Mouse (Mus musculus): Measurements from ENCODE around the gene Trap1. TPM values are rescaled to one million over a fixed set of nuclear protein-coding genes. Genes with fewer than 3 reads are reported as not detected.

Gene Trap1
- polyA plus RNA-seq, 1 experiment from 2014 or later, result 62.8 TPM

GRCm38 (mm10) chr16:4074836-4075235 is 2.8 kb downstream of the Trap1 start:
- Histone ChIP-seq H3K4me2 (replicated peaks) (no peak overlapping the region), H3K27me3 (no peaks in the 10 kb centered on the region), H3K27ac (replicated peaks) (no peak overlapping the region), H3K4me3 (no peak overlapping the region), H3K9ac (replicated peaks) (no peak overlapping the region), H3K36me3 (no peaks in the 10 kb centered on the region), H3K9me3 (no peaks in the 10 kb centered on the region), H3K4me1 (peaks cover 11% of the 10 kb centered on the region)
- ATAC-seq (ENCODE audit: low FRiP score, low read depth), result no peak
- WGBS, result 84% methylated on average over 3 of the region's 3 CpGs

DNA sequence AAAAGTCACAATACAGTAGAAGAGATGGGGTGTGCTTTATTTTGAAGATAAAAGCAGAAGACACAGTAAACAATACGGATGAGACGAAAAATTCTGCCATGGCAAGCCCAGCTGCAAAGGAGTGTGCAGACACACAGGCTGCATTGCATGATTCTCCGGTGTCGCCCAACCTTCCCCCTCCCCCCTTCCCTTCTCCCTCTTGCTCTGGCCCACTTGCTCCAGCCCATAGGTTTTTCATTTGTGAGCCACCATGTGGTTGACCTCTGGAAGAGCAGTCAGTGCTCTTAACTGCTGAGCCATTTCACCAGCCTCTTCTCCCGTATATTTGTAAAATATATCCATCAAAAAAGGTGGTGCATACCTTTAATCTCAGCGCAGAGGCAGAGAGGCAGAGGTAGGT is 3.3 kb downstream of the Trap1 start:
- Histone ChIP-seq H3K36me3 (0 out of 2 replicates have a peak, but pooled peaks cover 1% of the 10 kb centered on the region), H3K4me2 (replicated peaks) (no peak overlapping the region), H3K9ac (replicated peaks) (no peak overlapping the region), H3K27ac (replicated peaks) (no peak overlapping the region), H3K9me3 (no peaks in the 10 kb centered on the region), H3K27me3 (no peaks in the 10 kb centered on the region), H3K4me1 (peaks cover 11% of the 10 kb centered on the region), H3K4me3 (no peak overlapping the region)
- 75% methylated on average over 6 of the region's 6 CpGs for WGBS
- ATAC-seq (ENCODE audit: low FRiP score, low read depth), result no peak

DNA sequence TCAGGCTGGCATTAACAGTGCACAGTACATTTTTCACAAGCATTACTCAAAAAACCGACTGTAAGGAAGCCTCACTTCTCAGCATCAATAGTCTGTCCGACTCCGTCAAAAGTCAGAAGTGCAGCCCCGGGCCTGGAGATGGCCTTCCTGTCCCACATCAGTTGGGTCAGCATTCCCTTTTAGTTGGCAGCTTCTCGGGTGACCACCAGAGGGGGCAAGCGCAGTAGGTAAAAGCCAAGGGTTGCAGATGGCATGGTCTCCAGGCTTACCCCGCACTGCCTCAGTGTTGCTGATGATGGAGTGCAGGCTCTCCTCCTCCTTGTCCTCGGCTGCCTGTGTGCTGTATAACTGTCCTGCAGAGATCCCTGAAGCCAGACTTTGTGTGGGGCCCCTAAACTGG is 9.0 kb downstream of the Trap1 start:
- H3K36me3 ChIP-seq, result peaks cover 51% of the 10 kb centered on the region
- H3K9ac ChIP-seq (replicated peaks), result no peak overlapping the region
- WGBS, result 63% methylated on average over 8 of the region's 8 CpGs
- H3K4me1 ChIP-seq, result no peaks in the 10 kb centered on the region
- H3K4me3 ChIP-seq, result no peak overlapping the region
- no peak overlapping the region for H3K27ac ChIP-seq (replicated peaks)
- H3K27me3 ChIP-seq, result no peaks in the 10 kb centered on the region
- H3K4me2 ChIP-seq (replicated peaks), result no peak overlapping the region
- H3K9me3 ChIP-seq, result no peaks in the 10 kb centered on the region
- no peak for ATAC-seq (ENCODE audit: low FRiP score, low read depth)

DNA sequence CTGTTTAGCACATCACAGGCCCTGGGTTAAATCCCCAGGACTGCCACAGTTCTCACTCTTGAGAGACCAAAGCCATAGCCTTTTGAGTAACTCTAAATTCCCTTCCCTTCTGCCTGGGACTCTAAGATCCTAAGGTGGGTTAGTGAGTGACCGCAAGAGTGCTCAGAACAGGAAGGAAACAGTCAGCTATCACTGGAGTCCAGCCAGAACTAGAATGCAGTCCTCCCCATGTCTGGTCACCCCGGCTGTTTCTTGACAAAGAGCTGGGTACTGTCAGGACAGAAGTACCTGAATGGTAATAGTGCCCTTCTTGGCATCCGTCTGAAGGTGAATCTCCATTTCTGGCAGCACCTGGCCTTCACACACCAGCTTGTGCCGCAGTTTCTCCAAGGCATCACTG is 12.7 kb downstream of the Trap1 start:
- WGBS, result 95% methylated on average over 4 of the region's 4 CpGs
- H3K4me1 ChIP-seq, result no peaks in the 10 kb centered on the region
- H3K9me3 ChIP-seq, result no peaks in the 10 kb centered on the region
- no peak overlapping the region for H3K9ac ChIP-seq (replicated peaks)
- peaks cover 85% of the 10 kb centered on the region for H3K36me3 ChIP-seq
- H3K4me3 ChIP-seq, result no peak overlapping the region
- no peaks in the 10 kb centered on the region for H3K27me3 ChIP-seq
- no peak overlapping the region for H3K27ac ChIP-seq (replicated peaks)
- H3K4me2 ChIP-seq (replicated peaks), result no peak overlapping the region
- no peak for ATAC-seq (ENCODE audit: low FRiP score, low read depth)

DNA sequence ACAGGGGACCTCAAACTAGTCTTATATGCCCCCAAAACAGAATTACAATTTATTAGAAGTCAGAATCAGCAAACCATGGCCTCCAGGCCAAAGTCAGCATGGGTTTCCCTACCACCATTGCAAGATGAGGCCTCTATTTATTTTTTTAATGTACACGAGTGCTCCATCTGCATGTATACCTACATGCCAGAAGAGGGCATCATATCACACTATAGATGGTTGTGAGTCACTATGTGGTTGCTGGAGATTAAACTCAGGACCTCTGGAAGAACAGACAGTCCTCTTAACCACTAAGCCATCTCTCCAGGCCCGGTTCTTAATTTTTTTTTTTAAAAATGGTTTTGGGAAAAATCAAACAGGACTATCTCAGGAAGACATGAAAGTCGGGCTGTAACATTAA is 23.8 kb downstream of the Trap1 start:
- 87% methylated on average over 3 of the region's 3 CpGs for WGBS
- H3K4me1 ChIP-seq, result no peaks in the 10 kb centered on the region
- H3K9ac ChIP-seq (replicated peaks), result no peak overlapping the region
- ATAC-seq (ENCODE audit: low FRiP score, low read depth), result no peak
- no peaks in the 10 kb centered on the region for H3K9me3 ChIP-seq
- H3K4me3 ChIP-seq, result no peak overlapping the region
- H3K4me2 ChIP-seq (replicated peaks), result no peak overlapping the region
- H3K36me3 ChIP-seq, result peaks cover 75% of the 10 kb centered on the region
- no peak overlapping the region for H3K27ac ChIP-seq (replicated peaks)
- no peaks in the 10 kb centered on the region for H3K27me3 ChIP-seq

- WGBS, result 91% methylated on average over 4 of the region's 4 CpGs
- H3K36me3 ChIP-seq, result peaks cover 69% of the 10 kb centered on the region
Measured at GRCm38 (mm10) chr16:4052601-4053000, 25.0 kb downstream of the Trap1 start.

GRCm38 (mm10) chr16:4045524-4045923 is 32.1 kb downstream of the Trap1 start:
- ATAC-seq (ENCODE audit: low FRiP score, low read depth), result no peak
- Histone ChIP-seq H3K4me2 (replicated peaks) (no peak overlapping the region), H3K9me3 (no peaks in the 10 kb centered on the region), H3K27me3 (no peaks in the 10 kb centered on the region), H3K36me3 (peaks cover 63% of the 10 kb centered on the region), H3K9ac (replicated peaks) (no peak overlapping the region), H3K4me1 (no peaks in the 10 kb centered on the region), H3K27ac (replicated peaks) (no peak overlapping the region), H3K4me3 (no peak overlapping the region)
- 81% methylated on average over 4 of the region's 4 CpGs for WGBS

More at GRCm38 (mm10) chr16:4052601-4053000, 25.0 kb downstream of the Trap1 start:
- H3K27me3 ChIP-seq, result no peaks in the 10 kb centered on the region
- H3K9ac ChIP-seq (replicated peaks), result no peak overlapping the region
- no peak overlapping the region for H3K4me2 ChIP-seq (replicated peaks)
- no peak overlapping the region for H3K4me3 ChIP-seq
- H3K4me1 ChIP-seq, result no peaks in the 10 kb centered on the region
- no peak overlapping the region for H3K27ac ChIP-seq (replicated peaks)
- no peak for ATAC-seq (ENCODE audit: low FRiP score, low read depth)
- no peaks in the 10 kb centered on the region for H3K9me3 ChIP-seq

DNA sequence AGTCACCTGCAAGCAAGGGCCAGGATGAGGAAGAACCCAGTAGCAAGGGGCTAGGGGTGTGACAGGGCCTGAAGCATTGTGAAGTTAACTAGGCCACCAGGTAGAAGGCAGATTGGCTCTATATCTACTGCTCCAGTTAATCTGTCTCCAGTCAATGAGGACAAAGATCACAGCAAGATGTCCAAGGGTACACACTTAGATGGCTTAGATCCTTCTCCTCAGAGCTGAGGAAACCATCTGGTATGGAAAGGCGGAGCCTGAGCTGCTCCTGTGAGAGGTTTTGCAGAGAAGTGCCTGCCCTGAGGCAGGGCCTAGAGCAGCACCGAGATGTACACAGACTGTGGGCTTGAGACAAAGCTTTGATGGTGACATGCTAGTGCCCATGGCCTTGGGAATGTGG is 33.5 kb downstream of the Trap1 start:
- no peak overlapping the region for H3K4me2 ChIP-seq (replicated peaks)
- no peak overlapping the region for H3K4me3 ChIP-seq
- H3K4me1 ChIP-seq, result no peaks in the 10 kb centered on the region
- H3K27me3 ChIP-seq, result no peaks in the 10 kb centered on the region
- H3K9ac ChIP-seq (replicated peaks), result no peak overlapping the region
- H3K27ac ChIP-seq (replicated peaks), result no peak overlapping the region
- peaks cover 66% of the 10 kb centered on the region for H3K36me3 ChIP-seq
- no peak for ATAC-seq (ENCODE audit: low FRiP score, low read depth)
- no peaks in the 10 kb centered on the region for H3K9me3 ChIP-seq
- 93% methylated on average over 2 of the region's 2 CpGs for WGBS

- H3K9ac ChIP-seq (replicated peaks), result no peak overlapping the region
- WGBS, result 93% methylated on average over 4 of the region's 4 CpGs
- no peak overlapping the region for H3K4me2 ChIP-seq (replicated peaks)
- peaks cover 73% of the 10 kb centered on the region for H3K36me3 ChIP-seq
- no peak overlapping the region for H3K27ac ChIP-seq (replicated peaks)
- no peaks in the 10 kb centered on the region for H3K27me3 ChIP-seq
- no peaks in the 10 kb centered on the region for H3K9me3 ChIP-seq
- H3K4me1 ChIP-seq, result no peaks in the 10 kb centered on the region
- ATAC-seq (ENCODE audit: low FRiP score, low read depth), result no peak
- no peak overlapping the region for H3K4me3 ChIP-seq
Measured at GRCm38 (mm10) chr16:4041646-4042045, 36.0 kb downstream of the Trap1 start.

DNA sequence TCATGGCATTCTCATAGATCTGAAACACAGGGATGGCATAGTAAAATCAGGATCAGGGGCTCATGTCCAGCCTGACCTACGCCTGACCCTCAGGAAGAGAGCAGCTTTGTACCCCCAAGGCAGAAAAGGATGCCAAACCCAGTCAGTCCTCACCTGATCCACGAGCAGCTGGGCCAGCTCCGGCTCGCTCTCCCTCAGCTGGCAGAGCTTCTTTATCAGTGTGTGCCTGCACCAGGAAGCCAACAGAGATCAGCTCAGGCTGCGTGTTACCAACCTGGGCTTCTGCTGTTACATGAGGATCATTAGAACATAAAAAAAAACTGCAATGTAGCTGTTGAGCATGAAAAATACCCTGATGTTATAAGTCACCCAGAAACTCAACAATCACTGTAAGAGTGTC is 37.4 kb downstream of the Trap1 start:
- peaks cover 64% of the 10 kb centered on the region for H3K36me3 ChIP-seq
- ATAC-seq (ENCODE audit: low FRiP score, low read depth), result no peak
- no peaks in the 10 kb centered on the region for H3K27me3 ChIP-seq
- H3K4me1 ChIP-seq, result no peaks in the 10 kb centered on the region
- WGBS, result 89% methylated on average over 5 of the region's 5 CpGs
- H3K9ac ChIP-seq (replicated peaks), result no peak overlapping the region
- H3K27ac ChIP-seq (replicated peaks), result no peak overlapping the region
- H3K4me2 ChIP-seq (replicated peaks), result no peak overlapping the region
- no peak overlapping the region for H3K4me3 ChIP-seq
- no peaks in the 10 kb centered on the region for H3K9me3 ChIP-seq

- Histone ChIP-seq H3K36me3 (peaks cover 45% of the 10 kb centered on the region), H3K27ac (replicated peaks) (no peak overlapping the region), H3K4me2 (replicated peaks) (no peak overlapping the region), H3K9ac (replicated peaks) (no peak overlapping the region), H3K9me3 (no peaks in the 10 kb centered on the region), H3K4me3 (no peak overlapping the region), H3K27me3 (no peaks in the 10 kb centered on the region), H3K4me1 (no peaks in the 10 kb centered on the region; the same call in 1 of the 2 replicates)
- WGBS, result 93% methylated on average over 7 of the region's 7 CpGs
- ATAC-seq (ENCODE audit: low FRiP score, low read depth), result no peak
Measured at GRCm38 (mm10) chr16:4037690-4038089, 39.9 kb downstream of the Trap1 start.

GRCm38 (mm10) chr16:4036807-4037206 is 40.8 kb downstream of the Trap1 start, which contains the start of gene Dnase1:
Dnase1 (plus strand) TSS chr16:4036942.
- no peak for ATAC-seq (ENCODE audit: low FRiP score, low read depth)
- no peak within 1 kb of the TSS for H3K4me3 ChIP-seq
- H3K4me1 ChIP-seq, result no peaks in the 10 kb centered on the region; the same call in 1 of the 2 replicates
- peaks cover 45% of the 10 kb centered on the region for H3K36me3 ChIP-seq
- H3K4me2 ChIP-seq (replicated peaks), result no peak within 1 kb of the TSS
- WGBS, result 92% methylated on average over 5 of the region's 5 CpGs
- no peak within 1 kb of the TSS for H3K27ac ChIP-seq (replicated peaks)
- H3K27me3 ChIP-seq, result no peaks in the 10 kb centered on the region
- H3K9ac ChIP-seq (replicated peaks), result no peak within 1 kb of the TSS
- H3K9me3 ChIP-seq, result no peaks in the 10 kb centered on the region

GRCm38 (mm10) chr16:4035575-4035974 is 42.1 kb downstream of the Trap1 start:
- H3K36me3 ChIP-seq, result peaks cover 42% of the 10 kb centered on the region
- no peaks in the 10 kb centered on the region for H3K27me3 ChIP-seq
- H3K27ac ChIP-seq (replicated peaks), result no peak overlapping the region
- H3K9me3 ChIP-seq, result no peaks in the 10 kb centered on the region
- no peak overlapping the region for H3K9ac ChIP-seq (replicated peaks)
- H3K4me2 ChIP-seq (replicated peaks), result no peak overlapping the region
- H3K4me1 ChIP-seq, result no peaks in the 10 kb centered on the region; the same call in 1 of the 2 replicates
- no peak overlapping the region for H3K4me3 ChIP-seq
- 95% methylated on average over 2 of the region's 2 CpGs for WGBS
- ATAC-seq (ENCODE audit: low FRiP score, low read depth), result no peak

Data from midbrain, embryonic 12.5 days (tissue).